Mouse (Mus musculus) myocyte (in vitro differentiated cells): ENCODE measurements around the gene Fv1. TPM values are rescaled to one million over a fixed set of nuclear protein-coding genes. Genes with fewer than 3 reads are reported as not detected.

Experiments
- H3K27me3 ChIP-seq: one replicate; pipeline ENCODE4 v1.6.1; 2011; ENCODE audit not compliant: control insufficient read depth, insufficient read depth, insufficient read length
- H3K36me3 ChIP-seq: one replicate; pipeline ENCODE4 v1.6.1; 2011; ENCODE audit not compliant: control insufficient read depth, insufficient read depth
- H3K4me2 ChIP-seq: one replicate; pipeline ENCODE4 v1.6.1; 2011; ENCODE audit warnings: low read depth, control low read depth
- H3K4me3 ChIP-seq: one replicate; pipeline ENCODE4 v1.5.1; 2011; ENCODE audit warnings: mild to moderate bottlenecking, control low read depth, moderate library complexity
- H3K79me2 ChIP-seq: one replicate; pipeline ENCODE4 v1.6.1; 2011; ENCODE audit not compliant: control insufficient read depth, insufficient read depth
- H3ac ChIP-seq: one replicate; pipeline ENCODE4 v1.6.1; 2011; ENCODE audit not compliant: control insufficient read depth, insufficient read length
- CEBPB ChIP-seq: IDR thresholded peaks from 2 replicates; pipeline ENCODE4 v1.6.1; 2011; ENCODE audit warnings: mild to moderate bottlenecking, moderate library complexity; ENCODE audit not compliant: poor library complexity, insufficient read depth, severe bottlenecking
- E2F4 ChIP-seq: IDR thresholded peaks from one replicate; pipeline ENCODE4 v1.6.1; 2011; ENCODE audit warnings: mild to moderate bottlenecking, control low read depth, moderate library complexity; ENCODE audit not compliant: insufficient read depth
- MAX ChIP-seq: IDR thresholded peaks from one replicate; pipeline ENCODE4 v1.6.1; 2011; ENCODE audit warnings: low read depth, mild to moderate bottlenecking, control low read depth
- MYOD1 ChIP-seq, 3 experiments: IDR thresholded peaks; one replicate each; pipeline ENCODE4 v1.6.1; 2011; ENCODE audit warnings: control low read depth in 2 of 3, low read depth in 2 of 3, mild to moderate bottlenecking in 2 of 3, moderate library complexity in 1 of 3; ENCODE audit not compliant: insufficient read length in 2 of 3, control insufficient read depth in 1 of 3
- MYOG ChIP-seq, 3 experiments: IDR thresholded peaks; one replicate each; pipeline ENCODE4 v1.6.1; 2011; ENCODE audit warnings: control low read depth in 2 of 3, low read depth in 2 of 3, mild to moderate bottlenecking in 2 of 3; ENCODE audit not compliant: insufficient read length in 2 of 3, control insufficient read depth in 1 of 3, insufficient read depth in 1 of 3
- POLR2A ChIP-seq: IDR thresholded peaks from one replicate; pipeline ENCODE4 v1.6.1; 2011; ENCODE audit warnings: low read depth, mild to moderate bottlenecking, control low read depth, moderate library complexity; ENCODE audit not compliant: insufficient read length
- POLR2AphosphoS2 ChIP-seq: IDR thresholded peaks from one replicate; pipeline ENCODE4 v1.6.1; 2011; ENCODE audit warnings: low read depth, control low read depth; ENCODE audit not compliant: insufficient read length
- REST ChIP-seq: IDR thresholded peaks from one replicate; pipeline ENCODE4 v1.6.1; 2011; ENCODE audit warnings: mild to moderate bottlenecking, control low read depth, moderate library complexity; ENCODE audit not compliant: insufficient read depth, insufficient read length
- SRF ChIP-seq: IDR thresholded peaks from one replicate; pipeline ENCODE4 v1.6.1; 2011; ENCODE audit warnings: low read depth; ENCODE audit not compliant: control insufficient read depth, insufficient read length
- TCF12 ChIP-seq: IDR thresholded peaks from one replicate; pipeline ENCODE4 v1.6.1; 2011; ENCODE audit warnings: mild to moderate bottlenecking, control low read depth; ENCODE audit not compliant: poor library complexity, insufficient read depth, severe bottlenecking
- TCF3 ChIP-seq: IDR thresholded peaks from one replicate; pipeline ENCODE4 v1.6.1; 2011; ENCODE audit warnings: low read depth, control low read depth; ENCODE audit not compliant: insufficient read length
- USF1 ChIP-seq: IDR thresholded peaks from one replicate; pipeline ENCODE4 v1.6.1; 2011; ENCODE audit warnings: low read depth, mild to moderate bottlenecking, control low read depth, moderate library complexity
- polyA plus RNA-seq: library from polyadenylated mRNA; unstranded; fragments of >200 nt; fragmentation: generic; extraction: Trizol; gene quantifications from one replicate; pipeline ENCODE4 v1.2.1, GENCODE M21; 2012; ENCODE audit warnings: missing spikeins

Gene Fv1
- polyA plus RNA-seq, 1 experiment: 3.7 TPM

DNA sequence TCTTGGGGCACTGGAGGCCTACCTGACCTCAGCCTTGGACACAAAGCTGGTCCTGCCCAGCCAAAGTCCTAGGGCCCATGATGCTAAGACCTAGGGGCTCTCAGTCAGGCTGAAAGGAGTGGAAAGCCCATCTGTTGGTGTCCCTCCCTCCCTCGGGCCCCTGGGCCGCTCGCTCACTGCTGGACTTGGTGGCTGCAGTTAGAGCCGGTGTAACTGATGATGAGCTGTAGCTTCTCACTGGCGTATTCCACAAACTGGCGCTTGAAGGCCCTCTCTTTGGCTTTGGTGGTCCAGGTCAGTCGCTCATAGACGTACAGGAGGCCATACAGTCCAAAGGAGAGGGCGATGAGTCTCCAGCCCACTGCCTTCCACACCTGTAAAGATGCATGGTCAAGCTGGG is 9.8 kb downstream of the Fv1 start:
- TF ChIP-seq TCF3 (no peak), POLR2AphosphoS2 (no peak)
- Histone ChIP-seq H3K79me2 (no peaks in the 10 kb centered on the region), H3ac (no peak overlapping the region), H3K4me3 (no peak overlapping the region), H3K36me3 (peaks cover 38% of the 10 kb centered on the region), H3K27me3 (no peaks in the 10 kb centered on the region), H3K4me2 (no peak overlapping the region)

DNA sequence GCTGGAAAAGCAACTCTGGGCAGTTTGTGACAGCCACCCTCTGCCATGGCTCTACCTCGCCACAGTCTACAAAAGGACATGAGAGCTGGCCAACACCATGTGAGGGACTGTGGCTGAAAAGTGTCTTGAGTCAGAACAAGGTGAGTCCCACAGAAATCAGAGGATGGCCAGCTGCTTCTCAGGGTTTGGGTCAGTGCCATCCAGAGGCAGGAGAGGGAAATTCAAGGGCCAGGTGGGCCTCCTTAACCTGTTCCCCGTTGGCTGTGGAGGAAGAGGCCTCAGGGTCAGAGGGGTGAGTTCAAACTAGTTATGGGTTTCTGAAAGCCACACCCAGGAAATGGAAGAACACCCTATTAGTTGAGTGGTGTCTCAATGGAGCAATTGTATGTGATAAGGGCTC is 10.7 kb downstream of the Fv1 start:
- Histone ChIP-seq H3K79me2 (no peaks in the 10 kb centered on the region), H3K4me3 (no peak overlapping the region), H3K4me2 (no peak overlapping the region), H3K27me3 (no peaks in the 10 kb centered on the region), H3ac (no peak overlapping the region), H3K36me3 (peaks cover 37% of the 10 kb centered on the region)
- TF ChIP-seq SRF: no peak
- no peak for TF ChIP-seq MAX
- TF ChIP-seq USF1: no peak
- TF ChIP-seq E2F4: no peak
- TF ChIP-seq POLR2A: no peak
- no peak for TF ChIP-seq MYOD1 (IDR thresholded peaks at IDR 0.05; ENCODE audit: control insufficient read depth in 1 of 3, insufficient read length in 2 of 3, low read depth in 2 of 3)
- no peak for TF ChIP-seq TCF3
- no peak for TF ChIP-seq POLR2AphosphoS2

DNA sequence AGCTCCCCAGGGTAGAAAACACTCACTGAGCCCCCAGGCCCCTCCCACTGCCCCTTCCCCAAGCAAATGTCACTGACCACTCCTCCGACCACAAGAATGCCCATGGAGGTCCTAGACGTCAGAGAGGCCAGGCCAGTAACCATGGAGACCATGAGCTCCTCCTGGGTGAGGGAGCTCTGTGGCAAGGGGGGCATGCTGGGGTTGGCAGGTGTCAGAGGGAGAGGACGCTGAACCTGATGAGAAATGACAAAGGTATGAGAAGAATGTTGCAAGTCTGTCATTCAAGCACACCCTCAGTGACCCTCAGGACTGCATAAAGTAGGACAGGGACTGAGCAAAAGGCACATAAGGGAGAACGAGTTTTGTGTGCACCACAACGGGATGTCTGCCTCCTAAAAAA is 11.1 kb downstream of the Fv1 start:
- Histone ChIP-seq H3K36me3 (peaks cover 37% of the 10 kb centered on the region), H3K27me3 (no peaks in the 10 kb centered on the region)
- TF ChIP-seq POLR2A (no peak), USF1 (no peak), CEBPB (no peak), MYOG (IDR thresholded peaks at IDR 0.05; ENCODE audit: control insufficient read depth in 1 of 3, insufficient read depth in 1 of 3, insufficient read length in 2 of 3, low read depth in 2 of 3) (peak in 2 of 3 experiments; percentile 51 to 65), MYOD1 (IDR thresholded peaks at IDR 0.05; ENCODE audit: control insufficient read depth in 1 of 3, insufficient read length in 2 of 3, low read depth in 2 of 3) (peak in 2 of 3 experiments; percentile 41 to 51)

DNA sequence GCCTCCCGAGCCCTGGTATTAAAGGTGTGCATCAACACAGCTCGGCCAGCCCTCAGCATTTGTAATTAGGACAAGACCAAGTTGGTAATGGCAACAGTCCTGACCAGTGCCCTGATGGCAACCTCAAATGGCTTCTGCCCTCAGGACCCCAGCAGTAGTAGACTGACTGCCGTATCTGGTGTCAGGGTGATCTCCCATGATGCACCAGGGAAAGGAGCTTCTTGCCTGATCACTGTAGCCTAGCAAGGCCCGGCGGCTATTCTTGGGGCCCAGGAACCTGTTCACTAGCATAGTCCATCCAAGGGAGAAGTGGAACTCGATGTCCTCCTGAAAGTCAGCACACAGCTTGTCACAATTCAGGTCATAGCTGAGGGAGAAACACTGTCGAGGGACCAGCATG is 13.0 kb downstream of the Fv1 start:
- no peak for TF ChIP-seq CEBPB
- TF ChIP-seq REST: no peak
- no peak for TF ChIP-seq TCF12
- no peak for TF ChIP-seq MYOG (IDR thresholded peaks at IDR 0.05; ENCODE audit: control insufficient read depth in 1 of 3, insufficient read depth in 1 of 3, insufficient read length in 2 of 3, low read depth in 2 of 3)
- no peak for TF ChIP-seq E2F4
- TF ChIP-seq MYOD1 (IDR thresholded peaks at IDR 0.05; ENCODE audit: control insufficient read depth in 1 of 3, insufficient read length in 2 of 3, low read depth in 2 of 3): no peak
- no peak for TF ChIP-seq SRF
- no peak for TF ChIP-seq POLR2A
- TF ChIP-seq TCF3: no peak
- TF ChIP-seq POLR2AphosphoS2: no peak
- Histone ChIP-seq H3K79me2 (no peaks in the 10 kb centered on the region), H3K27me3 (no peaks in the 10 kb centered on the region), H3K36me3 (peaks cover 27% of the 10 kb centered on the region), H3ac (no peak overlapping the region), H3K4me3 (no peak overlapping the region), H3K4me2 (no peak overlapping the region)

More for the DNA sequence above, 11.1 kb downstream of the Fv1 start:
- no peak overlapping the region for H3K4me3 ChIP-seq
- H3K4me2 ChIP-seq: no peak overlapping the region
- no peaks in the 10 kb centered on the region for H3K79me2 ChIP-seq
- H3ac ChIP-seq: no peak overlapping the region

- H3K27me3 ChIP-seq: no peaks in the 10 kb centered on the region
- no peak overlapping the region for H3K4me2 ChIP-seq
- no peaks in the 10 kb centered on the region for H3K79me2 ChIP-seq
- no peak overlapping the region for H3K4me3 ChIP-seq
- TF ChIP-seq TCF12 (no peak), POLR2AphosphoS2 (no peak), USF1 (no peak), MYOG (IDR thresholded peaks at IDR 0.05; ENCODE audit: control insufficient read depth in 1 of 3, insufficient read depth in 1 of 3, insufficient read length in 2 of 3, low read depth in 2 of 3) (no peak), REST (no peak), SRF (no peak)
- H3K36me3 ChIP-seq: peaks cover 31% of the 10 kb centered on the region
- no peak overlapping the region for H3ac ChIP-seq
These were observed 14.3 kb downstream of the Fv1 start for GRCm38 (mm10) chr4:147883041-147883440.

DNA sequence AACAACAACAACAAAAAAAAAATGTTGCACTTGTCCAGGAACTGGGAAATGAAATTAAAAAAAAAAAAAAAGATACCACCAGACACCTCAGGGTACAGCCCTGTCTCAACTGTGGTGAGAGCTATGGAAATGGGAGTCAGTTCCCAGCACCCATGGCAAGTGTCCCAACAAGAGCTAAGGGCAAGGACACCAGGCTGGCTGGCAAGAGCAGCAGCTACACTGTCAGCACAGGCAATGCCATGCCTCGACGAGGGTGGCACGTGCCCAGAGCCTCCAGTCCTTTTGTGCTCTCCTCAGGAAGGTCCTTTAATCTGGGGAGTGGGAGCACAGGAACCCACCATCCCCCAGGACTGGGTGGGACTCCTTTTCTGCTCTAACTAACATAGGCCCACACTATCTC is 15.4 kb downstream of the Fv1 start:
- Histone ChIP-seq H3K27me3 (no peaks in the 10 kb centered on the region), H3K4me3 (no peak overlapping the region), H3K79me2 (no peaks in the 10 kb centered on the region), H3K4me2 (no peak overlapping the region), H3ac (no peak overlapping the region), H3K36me3 (peaks cover 36% of the 10 kb centered on the region)
- TF ChIP-seq MAX: no peak
- TF ChIP-seq POLR2A: no peak
- no peak for TF ChIP-seq POLR2AphosphoS2
- no peak for TF ChIP-seq MYOD1 (IDR thresholded peaks at IDR 0.05; ENCODE audit: control insufficient read depth in 1 of 3, insufficient read length in 2 of 3, low read depth in 2 of 3)
- TF ChIP-seq TCF12: no peak
- no peak for TF ChIP-seq MYOG (IDR thresholded peaks at IDR 0.05; ENCODE audit: control insufficient read depth in 1 of 3, insufficient read depth in 1 of 3, insufficient read length in 2 of 3, low read depth in 2 of 3)
- TF ChIP-seq E2F4: no peak
- TF ChIP-seq USF1: no peak
- no peak for TF ChIP-seq CEBPB
- TF ChIP-seq SRF: no peak
- no peak for TF ChIP-seq TCF3
- TF ChIP-seq REST: no peak
